Mouse (Mus musculus) kidney, adult 2 months (tissue): ENCODE measurements around the gene Arl4c.

ENCODE experiments used
- CTCF ChIP-seq: fragments of 200-500 bp; conservative IDR thresholded peaks from 2 replicates; pipeline ENCODE4 v1.5.1; 2011; ENCODE audit warnings: low read depth, mild to moderate bottlenecking, control low read depth, low read length, moderate library complexity, mixed read lengths; ENCODE audit not compliant: insufficient read depth, insufficient read length
- POLR2A ChIP-seq: fragments of 200-500 bp; IDR thresholded peaks from one replicate; pipeline ENCODE4 v1.6.1; 2011; ENCODE audit warnings: low read depth, low read length, control low read depth

- TF ChIP-seq CTCF (no peak), POLR2A (no peak)
Measured at GRCm38 (mm10) chr1:88635659-88636058, 66.4 kb downstream of the Arl4c start.
